Mouse (Mus musculus): Measurements from ENCODE around the gene Tlr5. TPM values are rescaled to one million over a fixed set of nuclear protein-coding genes. Genes with fewer than 3 reads are reported as not detected.

Tlr5 gene
- total and polyA plus RNA-seq, 2 experiments from 2014 or later, result 0.11 to 0.23 TPM

- H3K4me1 ChIP-seq (ENCODE audit: insufficient read depth, low read length), result peaks cover 8% of the 10 kb centered on the region; the same call in 1 of the 2 replicates
- H3K4me3 ChIP-seq (ENCODE audit: low read depth, low read length), result no peak overlapping the region
- no peaks in the 10 kb centered on the region for H3K36me3 ChIP-seq (ENCODE audit: insufficient read depth, low read length)
- H3K4me2 ChIP-seq (ENCODE audit: low read depth, low read length, poor library complexity, severe bottlenecking), result no peak overlapping the region
- ATAC-seq (ENCODE audit: low FRiP score), result no peak
- no peak overlapping the region for H3K27ac ChIP-seq (ENCODE audit: low read depth, low read length)
- H3K27me3 ChIP-seq (ENCODE audit: insufficient read depth, low read length), result no peaks in the 10 kb centered on the region; the same call in 1 of the 2 replicates
- TF ChIP-seq CTCF (IDR thresholded peaks at IDR 0.05), result no peak
- 76% methylated on average over 6 of the region's 6 CpGs for WGBS
- no peak for DNase-seq (ENCODE audit: low spot score)
- no peak overlapping the region for H3K9ac ChIP-seq (replicated peaks; ENCODE audit: low read length, poor library complexity, severe bottlenecking)
- H3K9me3 ChIP-seq (ENCODE audit: low read length), result no peaks in the 10 kb centered on the region
Observed at GRCm38 (mm10) chr1:182980702-182981101, 26.1 kb downstream of the Tlr5 start.

GRCm38 (mm10) chr1:182982995-182983394 lies 28.4 kb downstream of the Tlr5 start:
- H3K4me2 ChIP-seq (ENCODE audit: low read depth, low read length, poor library complexity, severe bottlenecking), result peak overlapping the region; percentile 55

DNA sequence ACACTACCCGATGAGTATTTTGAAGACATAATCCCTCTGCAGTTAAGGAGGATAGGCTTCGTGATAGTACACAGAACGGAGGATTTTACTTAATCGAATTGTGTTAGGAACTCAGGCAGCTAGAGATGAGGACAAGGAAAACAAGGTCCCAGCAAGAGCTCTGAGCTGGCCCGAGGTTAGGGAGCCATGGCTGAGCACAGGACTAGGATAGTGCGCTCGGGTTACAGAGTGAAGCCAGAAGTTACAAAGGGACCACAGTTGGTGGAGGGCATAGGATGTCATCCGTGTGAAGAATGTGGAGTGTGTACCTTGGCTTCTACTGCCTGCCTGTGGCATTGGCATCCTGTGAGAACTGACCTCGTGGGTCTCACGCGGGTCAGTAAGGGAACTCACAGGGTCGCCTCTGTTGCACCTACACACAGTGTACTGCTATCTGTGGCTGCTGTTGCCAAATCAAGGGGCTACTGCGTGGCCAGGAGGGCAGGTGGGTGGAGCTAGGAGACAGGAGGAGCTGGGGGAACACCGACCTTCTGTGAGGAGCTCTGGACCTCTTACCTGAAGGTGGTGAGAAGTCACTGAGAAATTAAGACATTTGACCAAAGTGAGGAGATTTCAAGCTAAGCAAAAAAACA lies 29.0 kb downstream of the Tlr5 start:
- TF ChIP-seq CTCF (IDR thresholded peaks at IDR 0.05), result no peak
- Histone ChIP-seq H3K27me3 (ENCODE audit: insufficient read depth, low read length) (no peaks in the 10 kb centered on the region; the same call in 1 of the 2 replicates), H3K36me3 (ENCODE audit: insufficient read depth, low read length) (no peaks in the 10 kb centered on the region), H3K4me2 (ENCODE audit: low read depth, low read length, poor library complexity, severe bottlenecking) (peak overlapping the region; percentile 55), H3K9me3 (ENCODE audit: low read length) (no peaks in the 10 kb centered on the region), H3K4me1 (ENCODE audit: insufficient read depth, low read length) (peaks cover 8% of the 10 kb centered on the region; the same call in 1 of the 2 replicates), H3K9ac (replicated peaks; ENCODE audit: low read length, poor library complexity, severe bottlenecking) (peak overlapping the region; percentile 60), H3K4me3 (ENCODE audit: low read depth, low read length) (peak overlapping the region; percentile 24), H3K27ac (ENCODE audit: low read depth, low read length) (peak overlapping the region; percentile 48; the same call in 1 of the 2 replicates)
- ATAC-seq (ENCODE audit: low FRiP score) (0 out of 2 replicates have a peak, but pooled peaks have one; percentile 15), DNase-seq (ENCODE audit: low spot score) (no peak)
- WGBS, result 52% methylated on average over 14 of the region's 14 CpGs

More at GRCm38 (mm10) chr1:182982995-182983394, 28.4 kb downstream of the Tlr5 start:
- peak; percentile 96 for DNase-seq (ENCODE audit: low spot score)
- H3K4me3 ChIP-seq (ENCODE audit: low read depth, low read length), result peak overlapping the region; percentile 24
- peak; percentile 96 for ATAC-seq (ENCODE audit: low FRiP score)
- 1% methylated on average over 13 of the region's 15 CpGs for WGBS
- no peaks in the 10 kb centered on the region for H3K36me3 ChIP-seq (ENCODE audit: insufficient read depth, low read length)
- peak; percentile 69 for TF ChIP-seq CTCF (IDR thresholded peaks at IDR 0.05)
- no peaks in the 10 kb centered on the region for H3K9me3 ChIP-seq (ENCODE audit: low read length)
- H3K4me1 ChIP-seq (ENCODE audit: insufficient read depth, low read length), result peaks cover 8% of the 10 kb centered on the region; the same call in 1 of the 2 replicates
- H3K27ac ChIP-seq (ENCODE audit: low read depth, low read length), result peak overlapping the region; percentile 48; the same call in 1 of the 2 replicates
- H3K9ac ChIP-seq (replicated peaks; ENCODE audit: low read length, poor library complexity, severe bottlenecking), result peak overlapping the region; percentile 60
- H3K27me3 ChIP-seq (ENCODE audit: insufficient read depth, low read length), result no peaks in the 10 kb centered on the region; the same call in 1 of the 2 replicates

DNA sequence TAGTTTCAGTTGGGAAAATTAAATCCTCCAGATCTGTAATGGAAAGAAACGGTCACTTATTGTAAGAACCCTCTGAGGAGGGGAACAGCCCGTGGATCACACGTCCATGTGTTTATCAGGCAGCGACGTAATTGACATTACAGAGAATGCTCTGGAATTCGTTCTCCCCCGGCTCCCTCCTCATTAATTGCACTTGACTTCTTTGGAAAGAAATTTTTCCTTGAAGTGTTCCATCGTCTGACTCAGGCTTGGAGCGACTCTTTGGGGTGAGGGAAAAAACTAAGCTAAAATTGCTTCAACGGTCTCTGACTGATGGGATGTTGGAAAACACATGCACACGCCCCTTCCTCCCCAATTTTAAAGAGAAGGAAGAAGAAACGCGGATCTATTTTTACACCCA lies 31.7 kb downstream of the Tlr5 start:
- 81% methylated on average over 13 of the region's 13 CpGs for WGBS
- no peak for ATAC-seq (ENCODE audit: low FRiP score)
- no peak for DNase-seq (ENCODE audit: low spot score)
- Histone ChIP-seq H3K4me3 (ENCODE audit: low read depth, low read length) (no peak overlapping the region), H3K27ac (ENCODE audit: low read depth, low read length) (no peak overlapping the region), H3K9ac (replicated peaks; ENCODE audit: low read length, poor library complexity, severe bottlenecking) (no peak overlapping the region), H3K4me1 (ENCODE audit: insufficient read depth, low read length) (peaks cover 8% of the 10 kb centered on the region; the same call in 1 of the 2 replicates), H3K36me3 (ENCODE audit: insufficient read depth, low read length) (no peaks in the 10 kb centered on the region), H3K4me2 (ENCODE audit: low read depth, low read length, poor library complexity, severe bottlenecking) (no peak overlapping the region), H3K27me3 (ENCODE audit: insufficient read depth, low read length) (no peaks in the 10 kb centered on the region; the same call in 1 of the 2 replicates), H3K9me3 (ENCODE audit: low read length) (no peaks in the 10 kb centered on the region)
- TF ChIP-seq CTCF (IDR thresholded peaks at IDR 0.05), result no peak

DNA sequence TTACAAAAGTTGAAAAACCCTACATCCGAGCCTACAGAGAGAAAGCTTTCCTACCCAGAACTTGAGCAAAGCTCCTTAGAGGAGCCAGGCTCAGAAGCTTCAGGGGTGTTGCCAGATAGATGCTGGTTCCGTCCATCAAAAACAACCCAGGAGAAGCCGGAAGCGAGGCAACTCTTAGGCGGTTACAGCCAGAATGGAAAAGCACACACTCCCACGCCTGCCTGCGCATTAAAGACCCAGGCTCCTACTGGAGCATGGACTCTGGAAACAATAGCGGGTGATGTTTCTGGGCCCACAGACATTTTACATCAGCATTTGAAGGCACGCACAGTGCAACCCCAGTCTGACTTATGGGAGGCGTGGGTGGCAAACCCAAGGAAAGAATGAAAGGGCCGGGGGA lies 32.2 kb downstream of the Tlr5 start:
- H3K4me2 ChIP-seq (ENCODE audit: low read depth, low read length, poor library complexity, severe bottlenecking), result no peak overlapping the region
- H3K27ac ChIP-seq (ENCODE audit: low read depth, low read length), result no peak overlapping the region
- no peak for TF ChIP-seq CTCF (IDR thresholded peaks at IDR 0.05)
- no peak overlapping the region for H3K4me3 ChIP-seq (ENCODE audit: low read depth, low read length)
- H3K9me3 ChIP-seq (ENCODE audit: low read length), result no peaks in the 10 kb centered on the region
- no peaks in the 10 kb centered on the region for H3K36me3 ChIP-seq (ENCODE audit: insufficient read depth, low read length)
- WGBS, result 84% methylated on average over 11 of the region's 11 CpGs
- ATAC-seq (ENCODE audit: low FRiP score) (no peak), DNase-seq (ENCODE audit: low spot score) (no peak)
- no peak overlapping the region for H3K9ac ChIP-seq (replicated peaks; ENCODE audit: low read length, poor library complexity, severe bottlenecking)
- H3K27me3 ChIP-seq (ENCODE audit: insufficient read depth, low read length), result no peaks in the 10 kb centered on the region
- H3K4me1 ChIP-seq (ENCODE audit: insufficient read depth, low read length), result peaks cover 8% of the 10 kb centered on the region; the same call in 1 of the 2 replicates

- Histone ChIP-seq H3K27ac (ENCODE audit: low read depth, low read length) (no peak overlapping the region), H3K9ac (replicated peaks; ENCODE audit: low read length, poor library complexity, severe bottlenecking) (no peak overlapping the region), H3K36me3 (ENCODE audit: insufficient read depth, low read length) (no peaks in the 10 kb centered on the region), H3K4me3 (ENCODE audit: low read depth, low read length) (no peak overlapping the region), H3K27me3 (ENCODE audit: insufficient read depth, low read length) (no peaks in the 10 kb centered on the region), H3K9me3 (ENCODE audit: low read length) (no peaks in the 10 kb centered on the region), H3K4me1 (ENCODE audit: insufficient read depth, low read length) (peaks cover 8% of the 10 kb centered on the region; the same call in 1 of the 2 replicates), H3K4me2 (ENCODE audit: low read depth, low read length, poor library complexity, severe bottlenecking) (no peak overlapping the region)
- WGBS, result 90% methylated on average over 13 of the region's 13 CpGs
- TF ChIP-seq CTCF (IDR thresholded peaks at IDR 0.05), result no peak
- no peak for ATAC-seq (ENCODE audit: low FRiP score)
- no peak for DNase-seq (ENCODE audit: low spot score)
Observed at GRCm38 (mm10) chr1:182987801-182988200, 33.2 kb downstream of the Tlr5 start.

All from midbrain, postnatal 0 days (tissue).